Mouse (Mus musculus) small intestine, adult 2 months (tissue): ENCODE data around the gene Zmynd10. TPM values are rescaled to one million over a fixed set of nuclear protein-coding genes. Genes with fewer than 3 reads are reported as not detected.

Experiments used
- H3K27ac ChIP-seq: fragments of 200-500 bp; 2 replicates; pipeline ENCODE4 v1.5.1; 2012; ENCODE audit warnings: low read depth, low read length, control low read depth, inconsistent platforms; ENCODE audit not compliant: insufficient read depth
- H3K27me3 ChIP-seq: fragments of 200-500 bp; 2 replicates; pipeline ENCODE4 v1.6.1; 2012; ENCODE audit warnings: mild to moderate bottlenecking, moderate library complexity, low read length, inconsistent platforms; ENCODE audit not compliant: control insufficient read depth, insufficient read depth
- H3K36me3 ChIP-seq: fragments of 200-500 bp; 2 replicates; pipeline ENCODE4 v1.6.1; 2012; ENCODE audit warnings: mild to moderate bottlenecking, low read length, control low read depth, inconsistent platforms; ENCODE audit not compliant: control insufficient read depth, insufficient read depth
- H3K4me1 ChIP-seq: fragments of 200-500 bp; 2 replicates; pipeline ENCODE4 v1.6.1; 2012; ENCODE audit warnings: low read length, inconsistent platforms, mixed read lengths; ENCODE audit not compliant: control insufficient read depth, insufficient read depth, insufficient read length
- H3K4me3 ChIP-seq: fragments of 200-500 bp; 2 replicates; pipeline ENCODE4 v1.5.1; 2012; ENCODE audit warnings: low read depth, mild to moderate bottlenecking, control low read depth, inconsistent platforms, low read length, moderate library complexity
- CTCF ChIP-seq: fragments of 200-500 bp; IDR thresholded peaks from 2 replicates; pipeline ENCODE4 v1.5.1; 2012; ENCODE audit warnings: low read depth, mild to moderate bottlenecking, control low read depth, inconsistent platforms, low read length, moderate library complexity, mixed read lengths; ENCODE audit not compliant: insufficient replicate concordance, insufficient read length; ENCODE audit errors: extremely low read depth
- POLR2A ChIP-seq: fragments of 200-500 bp; IDR thresholded peaks from 2 replicates; pipeline ENCODE4 v1.6.1; 2012; ENCODE audit warnings: low read depth, mild to moderate bottlenecking, control low read depth, inconsistent platforms, low read length, moderate library complexity
- WGBS: fragments of 180-500 bp; shearing (Covaris S2); methylation state at CpG from one replicate; pipeline ENCODE4 v1.1.7; 2018; 5-methylcytosine and 5-hydroxymethylcytosine counted together
- polyA plus RNA-seq: library from polyadenylated mRNA; depleted of rRNA; stranded (reverse); fragments of >200 nt; gene quantifications from 2 replicates; pipeline ENCODE4 v1.2.3, GENCODE M21; 2012

Zmynd10 gene
- polyA plus RNA-seq, 1 experiment = 0.32 TPM

- Histone ChIP-seq H3K27ac (no peak overlapping the region), H3K4me3 (no peak overlapping the region), H3K27me3 (no peaks in the 10 kb centered on the region), H3K4me1 (peaks cover 28% of the 10 kb centered on the region; the same call in 1 of the 2 replicates), H3K36me3 (peaks cover 4% of the 10 kb centered on the region)
- WGBS = 89% methylated on average over 10 of the region's 10 CpGs
- TF ChIP-seq POLR2A (no peak), CTCF (no peak)
These were observed 30.8 kb downstream of the Zmynd10 start for GRCm38 (mm10) chr9:107577871-107578270.

GRCm38 (mm10) chr9:107578587-107578986 lies 31.5 kb downstream of the Zmynd10 start, which contains the start of gene Naa80:
Gene Naa80, plus strand, starts transcription at chr9:107578887.
- H3K27me3 ChIP-seq = no peaks in the 10 kb centered on the region
- no peak within 1 kb of the TSS for H3K4me3 ChIP-seq
- 0 out of 2 replicates have a peak, but pooled peaks cover 4% of the 10 kb centered on the region for H3K36me3 ChIP-seq
- peaks cover 28% of the 10 kb centered on the region; the same call in 1 of the 2 replicates for H3K4me1 ChIP-seq
- 78% methylated on average over 3 of the region's 3 CpGs for WGBS
- no peak for TF ChIP-seq CTCF
- TF ChIP-seq POLR2A = no peak
- no peak within 1 kb of the TSS for H3K27ac ChIP-seq

- H3K27ac ChIP-seq = no peak overlapping the region
- H3K4me3 ChIP-seq = no peak overlapping the region
- TF ChIP-seq POLR2A = no peak
- no peak for TF ChIP-seq CTCF
- H3K36me3 ChIP-seq = 0 out of 2 replicates have a peak, but pooled peaks cover 4% of the 10 kb centered on the region
- peaks cover 28% of the 10 kb centered on the region; the same call in 1 of the 2 replicates for H3K4me1 ChIP-seq
- WGBS = 96% methylated on average over 14 of the region's 14 CpGs
- no peaks in the 10 kb centered on the region for H3K27me3 ChIP-seq
These were observed 32.2 kb downstream of the Zmynd10 start for GRCm38 (mm10) chr9:107579023-107579900.

DNA sequence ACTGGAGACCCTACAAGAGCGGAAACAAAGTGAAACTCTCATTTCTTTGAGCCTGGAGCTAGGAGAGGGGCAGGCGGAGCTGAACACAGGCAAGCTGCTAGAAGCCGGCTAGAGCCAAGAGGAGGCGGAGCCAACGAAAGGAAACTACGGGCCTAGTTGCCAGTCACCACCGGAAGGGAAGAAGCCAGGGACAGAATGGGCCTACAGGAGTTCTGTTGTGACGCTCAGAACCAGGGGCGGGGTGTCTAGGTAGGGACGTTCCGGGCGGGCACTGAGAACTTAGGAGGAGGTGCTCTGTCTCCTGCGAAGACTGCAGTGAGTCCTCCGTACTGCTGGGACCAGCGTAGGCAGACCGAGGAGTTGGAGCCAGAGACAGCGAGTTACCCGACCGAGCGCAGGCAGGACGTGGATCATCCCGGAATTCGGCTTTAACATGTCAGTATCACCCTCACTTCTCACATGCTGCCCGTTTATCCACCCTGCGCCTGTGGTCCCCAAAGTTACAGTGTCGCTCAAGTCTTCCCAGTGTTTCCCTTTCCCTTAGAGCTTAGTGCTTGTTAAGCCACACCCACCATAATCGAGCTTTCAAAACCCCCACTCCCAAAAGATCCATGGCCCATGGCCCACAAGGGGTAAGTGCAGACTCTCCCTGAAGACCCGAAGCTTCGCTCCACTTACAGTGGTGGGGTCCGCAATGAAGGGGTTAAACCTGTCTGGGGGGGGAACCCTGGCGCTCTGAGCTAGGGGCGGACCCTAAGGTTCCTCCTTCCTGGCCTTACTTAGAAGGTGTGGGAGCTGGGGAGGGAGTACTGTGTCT lies 33.6 kb downstream of the Zmynd10 start, which contains the start of gene Hyal3:
TSS of gene Hyal3 (plus strand) at position 318 of the 817 bp plus-strand sequence.
- H3K4me1 ChIP-seq = peaks cover 23% of the 10 kb centered on the region; the same call in 1 of the 2 replicates
- TF ChIP-seq POLR2A (peak; percentile 93; the same call in 1 of the 2 replicates), CTCF (no peak)
- WGBS = under 1% methylated on average over 32 of the region's 32 CpGs
- H3K27ac ChIP-seq = peak within 1 kb of the TSS; percentile 91
- no peaks in the 10 kb centered on the region for H3K27me3 ChIP-seq
- 0 out of 2 replicates have a peak, but pooled peaks cover 4% of the 10 kb centered on the region for H3K36me3 ChIP-seq
- H3K4me3 ChIP-seq = peak within 1 kb of the TSS; percentile 71

GRCm38 (mm10) chr9:107581584-107581983 lies 34.5 kb downstream of the Zmynd10 start:
- Histone ChIP-seq H3K36me3 (0 out of 2 replicates have a peak, but pooled peaks cover 4% of the 10 kb centered on the region), H3K27ac (peak overlapping the region; percentile 91; the same call in 1 of the 2 replicates), H3K27me3 (no peaks in the 10 kb centered on the region), H3K4me3 (no peak overlapping the region), H3K4me1 (peaks cover 15% of the 10 kb centered on the region; the same call in 1 of the 2 replicates)
- 46% methylated on average over 4 of the region's 4 CpGs for WGBS
- TF ChIP-seq CTCF (no peak), POLR2A (no peak)

- Histone ChIP-seq H3K27me3 (no peaks in the 10 kb centered on the region), H3K27ac (no peak overlapping the region), H3K36me3 (0 out of 2 replicates have a peak, but pooled peaks cover 4% of the 10 kb centered on the region), H3K4me3 (no peak overlapping the region), H3K4me1 (peaks cover 7% of the 10 kb centered on the region; the same call in 1 of the 2 replicates)
- WGBS = 79% methylated on average over 7 of the region's 7 CpGs
- no peak for TF ChIP-seq POLR2A
- no peak for TF ChIP-seq CTCF
These were observed 35.5 kb downstream of the Zmynd10 start for GRCm38 (mm10) chr9:107582509-107583062.
